Mouse (Mus musculus) erythroid progenitor cell, adult 5-6 weeks (primary cell): ENCODE data around the gene St3gal4. TPM values are rescaled to one million over a fixed set of nuclear protein-coding genes. Genes with fewer than 3 reads are reported as not detected.

Experiments
- ATAC-seq: replicated peaks from 2 replicates; pipeline ENCODE4 v1.8.0; 2016; ENCODE audit warnings: moderate number of reproducible peaks, mild to moderate bottlenecking, moderate TSS enrichment, inconsistent platforms; ENCODE audit not compliant: poor library complexity, low FRiP score, severe bottlenecking
- total RNA-seq, 2 experiments: library from RNA; stranded (forward) in 1 of 2; stranded (reverse) in 1 of 2; fragments of 150-400 nt in 1 of 2; fragments of 186-747, 209-891 nt in 1 of 2; gene quantifications; 2 replicates each; pipeline versions ENCODE4 v1.2.3 to v1.2.4; 2015 to 2017; ENCODE audit warnings: low replicate concordance in 2 of 2

Gene St3gal4
- total RNA-seq, 2 experiments from 2014 or later: 37.9 to 41.5 TPM

DNA sequence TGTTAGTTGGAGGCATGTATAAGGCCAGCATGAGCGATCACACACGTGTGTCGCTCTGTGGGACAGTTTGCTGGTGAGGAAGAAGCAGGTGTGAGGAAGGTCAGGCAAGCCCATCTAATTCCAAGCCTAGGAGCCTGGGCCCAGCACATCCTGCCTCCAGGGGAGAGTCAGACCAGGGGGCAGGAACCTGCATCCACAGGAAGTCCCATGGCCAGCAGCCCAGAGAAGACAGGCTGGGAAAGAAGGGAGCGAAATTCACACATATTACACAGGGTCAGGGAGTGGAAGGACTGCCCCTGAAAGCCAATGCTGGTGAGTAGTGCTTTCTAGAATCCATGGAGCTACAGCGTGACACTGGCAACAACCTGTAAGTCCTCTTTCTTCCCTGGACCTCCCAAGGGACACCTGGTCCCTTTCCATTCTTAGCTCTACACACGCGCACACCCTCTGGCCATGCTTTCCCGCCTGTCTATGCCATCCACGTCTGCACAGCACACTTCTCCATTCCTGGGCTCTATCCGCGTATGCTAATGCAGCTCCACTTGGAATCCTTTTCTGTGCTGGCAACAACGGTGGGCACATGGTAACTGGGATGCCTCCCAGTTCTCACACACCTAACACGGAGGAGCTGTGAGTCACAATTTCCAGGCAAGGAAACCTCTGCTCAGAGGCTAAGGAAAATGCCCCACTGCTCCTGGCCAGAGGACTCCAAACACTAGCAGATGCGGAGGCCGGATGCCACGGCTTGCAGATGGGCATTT, 12.7 kb upstream of the St3gal4 start:
- ATAC-seq: no peak

DNA sequence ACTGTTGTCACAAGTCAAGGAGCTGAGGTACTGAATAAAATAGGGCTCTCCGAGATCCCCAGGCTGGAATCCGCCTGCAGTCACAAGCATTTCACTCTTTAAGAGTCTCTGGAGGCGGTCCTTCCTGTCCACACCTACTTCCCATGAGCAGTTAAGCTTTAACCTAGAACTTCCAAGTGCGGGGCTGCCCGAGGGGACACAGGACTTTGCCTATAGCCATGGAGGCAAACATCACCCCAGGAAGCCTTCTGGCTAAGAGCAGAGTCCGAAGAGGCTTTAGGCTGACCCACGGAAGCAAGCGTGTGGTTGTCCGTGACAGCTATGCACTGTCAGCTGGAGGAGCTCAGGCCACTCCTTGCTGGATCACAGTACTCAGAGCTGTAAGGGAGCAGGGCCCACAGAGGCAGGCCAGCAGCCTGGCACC, 9.9 kb upstream of the St3gal4 start:
- no peak for ATAC-seq

DNA sequence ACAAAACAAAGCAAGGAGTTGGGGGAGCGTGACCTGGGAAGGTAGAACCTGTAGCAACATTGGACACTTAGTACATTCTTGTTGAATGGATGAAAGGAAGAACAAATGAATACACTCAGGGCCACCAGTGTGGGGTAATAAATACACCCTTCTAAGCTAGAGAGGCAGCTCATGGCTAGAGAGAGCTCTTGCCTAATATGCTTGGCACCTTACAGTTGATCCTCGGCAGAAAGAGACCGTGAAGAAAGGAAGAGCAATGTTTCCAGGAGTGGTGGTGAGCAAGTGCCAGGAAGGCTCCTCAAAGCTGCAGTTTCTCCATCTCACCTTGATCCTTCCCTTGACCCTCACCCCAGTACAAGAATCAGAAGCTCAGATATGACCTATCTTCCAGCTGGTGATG, 9.5 kb upstream of the St3gal4 start:
- no peak for ATAC-seq

DNA sequence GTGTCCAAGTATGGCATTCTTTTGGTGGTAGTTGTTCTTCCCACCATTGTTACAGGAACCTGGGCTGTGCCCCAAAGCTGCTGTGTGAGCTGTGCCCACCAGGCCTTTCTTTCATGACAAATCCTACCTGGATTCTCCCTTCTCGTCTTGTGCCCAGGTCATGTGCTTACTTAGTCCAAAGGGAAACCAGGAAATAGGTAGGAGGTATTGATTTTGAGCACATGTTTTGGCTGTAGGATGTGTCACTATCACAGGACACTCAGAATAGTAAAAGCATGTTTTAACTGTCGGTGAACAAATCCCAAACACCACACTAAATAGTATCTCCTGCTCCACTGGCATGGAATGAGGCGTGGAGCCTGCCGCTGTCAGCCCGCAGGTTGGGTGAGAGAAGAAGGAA, 8.5 kb upstream of the St3gal4 start:
- no peak for ATAC-seq

DNA sequence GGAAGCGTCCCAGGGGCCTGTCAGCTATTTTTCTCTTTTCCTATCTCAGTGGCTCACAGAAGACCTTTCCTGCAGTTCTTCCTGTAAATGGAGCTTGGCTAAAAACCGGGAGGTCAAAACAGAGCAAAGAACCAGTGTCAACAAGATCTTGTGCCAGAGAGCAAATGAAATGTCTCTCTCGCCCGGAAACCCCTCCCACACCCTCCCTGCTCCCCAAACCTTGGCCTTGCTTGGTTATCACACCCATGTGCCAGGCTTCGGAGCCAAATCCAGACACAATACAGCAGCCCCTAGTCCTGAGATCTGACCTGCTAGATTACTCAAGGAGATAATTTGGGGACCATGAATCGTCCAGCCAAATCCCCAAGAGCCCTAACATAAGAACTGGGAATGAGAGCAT, 8.1 kb upstream of the St3gal4 start:
- ATAC-seq: no peak

DNA sequence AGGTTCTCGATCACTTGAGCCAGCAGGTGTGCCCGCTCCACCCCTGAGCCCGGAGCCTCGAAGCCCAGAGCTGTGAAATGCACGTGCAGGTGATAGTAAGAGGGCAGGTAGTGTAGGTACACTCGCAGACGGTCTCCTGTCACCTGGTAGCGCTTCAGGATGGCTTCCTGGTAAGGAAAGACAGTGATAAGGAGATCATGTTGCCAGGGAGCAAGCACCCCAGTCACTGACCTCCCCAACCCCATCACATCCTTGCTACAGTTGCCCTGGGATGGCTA, 5.5 kb upstream of the St3gal4 start:
- ATAC-seq: no peak

DNA sequence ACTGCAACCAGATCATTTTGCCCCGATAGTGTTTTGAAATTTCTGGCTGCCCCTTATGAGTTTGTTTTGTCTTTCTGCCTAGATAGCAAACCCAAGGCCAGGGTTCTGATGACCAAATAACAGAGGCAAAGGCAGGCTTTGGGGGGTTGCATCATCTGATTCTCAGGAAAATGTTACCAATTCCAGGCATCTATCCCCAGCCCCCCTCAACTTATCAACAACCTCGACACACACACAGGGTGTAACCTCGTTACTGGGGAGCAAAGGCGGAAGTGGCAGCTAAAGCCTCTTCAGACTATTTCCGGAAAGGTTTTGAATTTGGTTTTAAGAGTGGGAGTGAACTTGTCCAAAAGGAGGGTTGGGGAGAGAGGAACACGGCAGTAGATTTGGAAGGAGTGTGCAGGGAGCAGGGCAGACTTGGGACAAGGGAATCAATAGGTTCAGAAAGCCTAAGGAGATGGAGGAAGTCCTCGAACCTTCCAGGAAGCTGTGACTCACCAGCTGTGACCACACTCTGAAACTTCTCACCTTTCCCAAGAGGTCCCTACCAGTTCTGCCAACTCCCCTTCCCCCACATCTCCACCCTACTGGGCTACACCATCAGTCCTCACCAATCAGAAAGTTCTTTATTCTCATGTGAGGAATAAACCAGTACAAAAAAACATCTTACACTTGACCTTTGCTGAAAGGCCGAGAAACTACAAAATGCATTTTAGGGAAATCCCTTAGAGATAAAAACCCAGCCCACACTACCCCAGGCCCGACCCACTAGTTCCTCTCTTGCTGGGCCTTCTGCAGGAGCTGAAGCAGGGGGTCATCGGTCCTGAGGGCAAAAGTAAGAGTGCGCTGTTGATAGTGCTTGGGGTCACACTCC, 5.0 kb upstream of the St3gal4 start:
- peak; percentile 22; the same call in 1 of the 2 replicates for ATAC-seq

DNA sequence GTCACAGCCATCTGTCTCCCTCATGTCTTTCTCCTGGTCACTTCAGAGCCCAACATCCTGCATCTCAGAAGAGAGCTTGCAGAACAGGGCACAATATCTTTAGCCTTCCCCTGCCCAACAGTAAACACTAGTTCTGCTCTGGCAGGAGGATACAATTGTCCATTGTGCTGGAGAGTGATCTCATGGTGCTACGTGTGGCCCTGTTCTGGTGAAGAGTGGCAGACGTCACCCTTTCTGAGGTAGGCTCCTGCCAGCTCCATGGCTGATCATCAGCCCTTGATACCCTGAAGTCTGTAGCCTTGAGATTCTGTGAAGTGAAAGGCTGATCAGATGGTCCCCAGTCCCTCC, 4.4 kb upstream of the St3gal4 start:
- ATAC-seq: 0 out of 2 replicates have a peak, but pooled peaks have one; percentile 18

DNA sequence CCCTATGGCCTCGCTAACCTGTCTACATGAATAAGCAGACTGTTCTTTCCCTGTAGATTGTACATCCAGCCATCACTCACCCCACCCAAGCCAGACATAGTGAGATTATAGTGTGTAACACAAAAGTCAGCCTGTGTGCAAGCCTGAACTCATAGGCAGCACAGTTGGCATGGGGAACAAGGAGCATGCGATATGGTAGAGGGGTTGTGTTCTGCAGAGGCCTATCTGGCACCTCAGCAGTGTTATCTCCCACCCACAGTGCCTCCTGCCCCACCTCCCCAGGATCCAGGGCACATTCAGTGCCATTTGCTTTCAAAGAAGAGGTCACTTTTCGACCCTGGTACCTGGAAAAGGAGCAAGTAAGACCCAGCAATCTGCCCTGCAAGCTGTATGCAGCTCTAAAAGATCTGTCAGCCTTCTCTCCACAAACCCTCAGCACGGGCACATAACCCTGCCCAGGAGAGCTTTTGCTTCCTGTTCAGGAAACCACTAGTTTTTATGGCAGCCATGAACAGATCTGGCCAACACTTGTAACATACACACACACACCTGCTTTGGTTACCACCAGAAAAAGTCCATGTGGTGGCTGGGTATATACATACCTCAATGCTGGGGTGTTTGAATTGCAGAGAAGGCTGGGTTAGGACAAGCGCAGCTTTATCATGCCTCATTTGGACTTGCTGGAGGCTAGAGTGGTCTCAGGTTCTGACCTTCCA, 3.6 kb upstream of the St3gal4 start:
- peak; percentile 84 for ATAC-seq

DNA sequence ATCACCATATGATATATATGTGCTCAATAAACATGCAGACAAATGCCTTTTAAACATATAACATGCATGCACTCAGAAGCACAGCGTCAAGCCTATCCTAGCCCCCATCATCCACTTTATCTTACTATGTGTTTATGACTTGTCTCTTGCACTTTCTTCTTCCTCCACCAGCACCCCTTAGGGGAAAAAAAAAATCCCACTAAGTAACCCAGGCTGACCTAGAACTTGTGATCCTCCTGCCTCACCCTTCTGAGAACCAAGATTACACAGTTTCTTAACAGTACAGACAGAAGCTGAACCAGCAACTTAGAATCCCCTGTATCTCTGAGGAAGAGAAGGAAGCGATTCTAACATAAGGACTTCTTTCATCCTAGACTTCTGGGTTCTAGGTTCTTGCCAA, 505 bp downstream of the St3gal4 start:
- ATAC-seq: no peak

DNA sequence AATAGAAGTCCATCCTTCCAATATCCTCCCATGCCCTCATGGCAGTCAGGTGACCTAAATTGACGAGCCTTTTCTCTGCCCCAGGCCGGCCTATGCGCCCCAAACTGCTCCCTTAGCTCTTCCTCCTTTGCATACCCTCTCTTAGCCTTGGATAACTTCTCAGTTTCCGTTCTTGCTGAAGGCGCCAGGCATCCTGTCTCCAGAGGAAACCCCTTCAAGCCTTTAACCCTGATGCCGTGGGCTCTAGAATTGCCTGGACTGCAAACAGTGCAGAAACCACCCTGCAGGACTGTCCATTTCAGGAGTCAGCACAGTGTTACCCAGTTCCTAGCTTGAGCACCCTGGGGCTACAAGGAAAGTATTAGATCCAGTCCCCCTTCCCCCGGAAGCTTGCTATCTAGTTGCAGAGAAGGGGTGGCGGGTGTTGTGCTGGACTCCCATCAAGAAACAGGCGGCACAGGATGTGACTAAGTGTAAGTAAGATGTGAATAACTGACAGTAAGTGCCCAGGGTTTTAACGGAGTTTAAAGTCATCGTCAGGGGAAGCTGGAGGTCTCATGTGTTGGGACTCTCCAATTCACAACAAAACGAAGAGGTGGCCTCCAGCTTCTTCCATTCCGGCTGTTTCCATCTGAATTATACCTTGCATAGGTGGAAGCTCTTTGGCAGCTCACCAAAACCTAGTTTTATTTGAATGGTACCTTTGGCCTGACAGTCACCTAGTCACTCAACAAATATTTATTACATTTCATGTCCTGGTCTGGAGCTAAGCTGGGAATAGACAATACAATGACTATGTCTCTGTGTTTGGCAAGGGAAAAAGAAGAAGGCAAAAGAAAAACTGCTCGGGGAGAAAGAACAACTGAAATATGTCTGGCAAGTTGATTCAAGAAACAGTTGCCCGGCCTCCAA, 1.4 kb downstream of the St3gal4 start:
- peak; percentile 26; the same call in 1 of the 2 replicates for ATAC-seq

DNA sequence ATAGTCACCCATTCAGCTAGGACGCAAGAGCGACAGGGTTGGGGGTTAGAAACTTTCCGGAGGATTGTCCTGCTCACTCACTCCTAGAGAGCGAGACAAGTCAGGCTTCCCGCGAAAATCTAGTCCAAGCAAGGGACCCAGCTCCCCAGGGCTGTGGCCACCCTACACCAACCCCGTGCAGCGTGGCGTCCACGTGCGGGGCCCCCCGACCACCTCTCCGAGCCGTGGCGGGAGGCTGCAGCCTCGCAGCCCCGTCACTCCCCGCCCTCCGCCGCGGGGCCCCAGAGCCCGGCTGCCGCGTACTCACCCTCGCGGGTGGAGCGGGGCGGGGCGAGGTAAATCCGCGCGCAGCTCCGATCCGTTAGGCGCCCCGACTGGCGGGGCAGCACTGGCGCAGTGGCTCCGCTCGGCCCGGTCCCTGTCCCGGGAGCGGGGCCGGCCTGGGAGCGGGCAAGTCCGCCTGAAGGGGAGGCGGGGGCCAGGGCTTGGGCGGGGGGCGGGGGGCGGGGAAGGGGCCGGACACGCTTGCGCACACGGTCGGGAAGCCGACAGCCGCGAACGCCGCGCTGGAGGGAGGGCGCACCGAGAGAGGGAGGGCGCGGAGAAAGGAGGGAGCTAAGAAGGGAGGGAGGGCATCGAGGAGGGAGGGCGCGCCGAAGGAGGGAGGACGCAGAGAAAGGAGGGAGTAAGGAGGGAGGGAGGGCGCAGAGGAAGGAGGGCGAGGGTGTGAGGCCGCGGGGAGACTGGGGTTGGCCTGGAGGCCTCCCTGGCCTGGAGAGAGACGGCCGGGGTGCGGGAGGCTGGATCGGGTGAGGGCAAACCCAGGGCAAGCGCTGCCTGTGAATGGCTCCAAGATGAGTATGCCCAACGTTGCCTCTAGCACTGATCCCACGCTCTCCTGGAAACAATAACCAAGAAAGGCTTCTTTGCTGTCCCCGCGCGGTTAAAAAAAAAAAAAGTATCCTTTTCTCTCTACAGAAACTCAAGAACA, 2.4 kb downstream of the St3gal4 start:
- peak; percentile 87 for ATAC-seq

DNA sequence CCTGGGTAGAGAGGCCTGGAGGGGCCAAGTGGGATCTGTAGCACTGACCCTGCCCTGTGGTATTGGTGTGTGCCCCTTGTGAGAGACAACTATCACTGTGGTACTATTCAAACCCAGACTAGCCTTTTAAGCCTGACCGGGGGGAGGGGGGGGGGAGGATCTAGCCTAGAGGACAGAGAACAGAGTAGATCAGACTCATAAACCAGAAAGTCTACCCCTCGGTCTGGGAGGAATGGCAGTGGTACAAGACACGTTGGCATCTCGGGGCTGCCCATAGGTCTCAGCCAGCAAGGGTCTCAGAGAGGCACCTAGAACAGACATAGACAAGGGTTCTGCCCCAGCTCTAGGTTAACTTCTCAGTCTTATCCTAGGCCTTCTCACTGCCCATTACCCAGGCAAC, 3.3 kb downstream of the St3gal4 start:
- ATAC-seq: no peak

DNA sequence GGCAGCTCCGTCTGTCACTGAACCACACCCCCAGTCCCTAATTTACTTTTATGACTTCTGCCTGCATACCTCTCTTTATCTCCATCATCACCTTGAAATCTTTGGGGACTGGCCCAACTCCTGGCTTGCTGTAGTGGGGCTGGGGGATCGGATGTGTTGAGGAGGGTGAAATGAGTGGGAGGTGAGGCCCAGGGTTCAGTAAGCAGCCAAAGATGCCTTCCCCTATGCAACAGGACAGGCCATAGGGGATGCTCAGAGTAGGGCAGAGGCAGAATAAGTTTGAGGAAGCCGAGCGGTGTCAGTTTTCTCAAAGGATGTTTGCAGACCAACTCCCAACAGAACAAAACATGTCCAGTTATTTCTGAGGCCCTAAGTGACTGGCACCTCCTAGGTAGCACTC, 3.8 kb downstream of the St3gal4 start:
- no peak for ATAC-seq

DNA sequence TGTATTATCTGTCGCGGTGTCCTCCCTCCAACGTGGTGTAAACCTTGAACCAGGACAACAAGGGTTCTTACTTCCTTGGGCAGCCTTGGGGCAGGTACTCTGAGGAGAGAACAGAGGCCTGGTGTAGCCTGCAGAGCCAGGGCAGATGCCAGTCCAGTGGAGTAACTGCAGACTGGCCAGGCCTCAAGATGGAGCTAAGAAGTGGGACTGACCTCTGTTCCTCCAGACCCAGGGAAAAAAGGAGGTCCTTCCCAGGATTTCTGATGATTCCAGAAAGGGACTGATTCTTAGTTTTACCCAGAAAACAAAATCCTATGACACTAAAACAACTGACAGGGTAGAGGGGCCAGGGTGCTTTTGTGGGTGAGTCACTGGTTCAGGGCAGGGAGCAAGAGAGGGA, 4.8 kb downstream of the St3gal4 start:
- ATAC-seq: no peak

DNA sequence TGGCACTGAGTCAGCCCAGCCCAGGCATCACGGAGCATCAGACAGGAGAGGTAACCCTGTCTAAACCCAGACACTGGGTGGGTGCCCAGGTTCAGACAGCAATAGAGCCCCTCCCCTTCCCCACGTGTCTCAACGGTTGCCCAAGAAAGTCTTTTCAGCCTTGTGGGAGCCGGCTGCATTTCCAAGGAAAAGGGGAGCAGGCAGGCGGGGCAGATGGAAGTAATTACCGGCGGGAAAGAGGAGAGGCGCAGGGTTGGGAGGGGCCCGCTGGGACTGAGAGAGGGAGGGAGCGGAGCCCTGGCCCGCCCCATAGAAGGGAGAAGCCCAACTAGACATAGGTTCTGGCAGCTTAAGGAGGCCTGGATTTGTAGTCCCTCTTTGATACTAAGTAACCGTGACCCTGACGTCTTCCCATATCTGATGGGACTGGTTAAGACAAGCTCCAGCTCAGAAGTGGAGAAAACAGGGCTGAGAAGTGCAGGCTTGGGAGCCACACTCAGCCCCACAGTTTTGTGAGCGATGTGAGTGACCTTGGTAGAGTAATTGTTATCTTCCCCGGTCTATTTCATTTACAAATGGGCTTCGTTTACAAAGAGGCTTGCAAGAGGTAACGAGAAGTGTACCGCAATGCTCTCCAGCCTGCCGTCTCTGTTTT, 7.0 kb downstream of the St3gal4 start:
- no peak for ATAC-seq

DNA sequence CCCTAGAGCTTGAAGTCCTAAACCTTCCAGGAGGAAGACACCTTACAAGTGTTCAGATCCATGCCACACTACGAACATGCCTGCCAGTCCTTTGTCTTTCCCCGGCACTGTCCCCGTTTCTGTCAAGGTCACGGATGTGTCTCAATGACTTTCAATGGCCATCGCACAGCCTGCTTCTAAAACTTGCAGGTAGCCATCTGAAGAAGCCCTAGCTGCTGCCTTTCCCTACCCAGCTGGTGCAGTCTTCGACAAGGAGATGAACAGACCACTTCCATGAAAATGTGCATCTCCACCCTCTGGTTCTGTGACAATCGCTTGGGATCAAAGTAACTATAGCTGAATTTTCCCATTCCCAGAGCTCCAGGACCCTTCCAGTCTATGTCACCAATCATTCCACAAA, 7.6 kb downstream of the St3gal4 start:
- ATAC-seq: no peak

DNA sequence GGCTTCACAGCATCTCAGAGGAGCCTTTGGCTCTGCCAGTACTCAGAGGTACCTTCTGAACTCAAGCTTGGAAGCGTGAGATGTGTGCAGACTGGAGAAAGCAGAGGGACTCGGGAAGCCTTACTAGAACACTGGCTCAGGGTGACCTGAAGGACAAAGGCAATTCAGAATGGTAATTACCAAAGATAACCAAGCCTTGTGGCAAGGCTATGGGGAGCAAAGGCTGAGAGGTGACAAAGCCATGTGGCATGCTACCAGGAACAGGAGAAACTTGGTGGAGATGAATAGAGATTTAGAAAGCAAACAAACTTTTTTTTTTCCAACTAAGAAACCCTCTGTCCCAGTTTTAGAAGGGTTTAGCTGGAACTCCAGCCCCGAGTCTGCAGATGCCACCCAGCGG, 8.5 kb downstream of the St3gal4 start:
- no peak for ATAC-seq
